ENCODE assay signal across 8 mouse cellular contexts in the genomic region with DNA sequence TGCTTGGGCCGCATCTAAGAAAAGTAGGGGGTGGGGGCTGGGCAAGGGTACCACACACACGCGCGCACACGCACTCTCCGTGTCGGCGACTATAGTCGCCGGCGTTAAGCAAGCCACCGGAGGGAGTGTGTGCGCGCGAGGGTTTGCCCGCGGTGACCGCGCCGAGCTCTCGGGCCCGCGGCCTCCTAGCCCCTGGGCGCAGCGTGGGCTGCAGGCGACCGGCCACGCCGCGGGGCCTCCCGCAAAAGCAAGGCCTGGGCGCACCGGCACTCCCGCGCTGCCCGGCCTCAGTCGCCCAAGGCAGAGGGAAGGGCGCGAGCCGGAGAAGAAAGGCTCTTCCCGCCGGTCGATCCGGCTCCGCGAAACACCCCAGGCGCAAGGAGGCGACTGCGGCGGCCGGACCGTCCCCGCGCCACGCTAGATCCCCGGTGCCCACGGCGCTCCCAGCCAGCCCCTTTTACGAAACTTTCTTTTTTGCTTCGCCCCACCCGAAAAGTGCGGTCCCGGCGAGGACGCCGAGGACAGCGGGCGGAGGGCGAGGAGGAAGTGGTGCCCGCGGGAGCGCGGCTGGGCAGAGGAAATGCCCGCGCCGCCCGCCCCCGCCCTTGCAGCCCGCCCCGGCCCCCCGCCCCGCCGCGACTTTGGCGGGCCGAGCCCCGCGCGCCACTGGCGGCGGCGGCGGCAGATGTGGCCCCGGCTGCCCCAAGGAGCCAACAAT. TPM values are rescaled to one million over a fixed set of nuclear protein-coding genes. Genes with fewer than 3 reads are reported as not detected.
DNase-seq lines count a peak whose midpoint lies in the region; ATAC-seq lines count a peak whose summit lies in the region.

No protein-coding gene starts in this region.

- H3K27me3 ChIP-seq in heart, embryonic 12.5 days (replicated peaks): no peaks in the 10 kb centered on the region

- H3K27ac ChIP-seq in heart, embryonic 12.5 days (ENCODE audit: poor library complexity, severe bottlenecking): peak overlapping the region; percentile 100
- peak overlapping the region; percentile 36 for H3K27ac ChIP-seq in macrophage

- H3K79me2 ChIP-seq in macrophage (ENCODE audit: inconsistent target): peaks cover 48% of the 10 kb centered on the region

- H3K36me3 ChIP-seq in heart, embryonic 12.5 days: no peaks in the 10 kb centered on the region
- no peaks in the 10 kb centered on the region for H3K36me3 ChIP-seq in macrophage (ENCODE audit: inconsistent target)

- DNase-seq in cerebellum, adult 11-12 months: peak; percentile 50
- peak; percentile 54 for DNase-seq in R1 (ENCODE audit: low read depth, low spot score)
- peak; percentile 67 for DNase-seq in embryo, embryonic 9.5 days (ENCODE audit: extremely low spot score)
- peak; percentile 61 for DNase-seq in kidney, postnatal 14 days
- peak; percentile 40 to 48 for DNase-seq in urinary bladder, postnatal 36 days (ENCODE audit: low spot score in 2 of 2)

- under 1% methylated on average over 75 of the region's 94 CpGs for WGBS in heart, embryonic 12.5 days
- WGBS in macrophage (ENCODE audit: missing documents): 2% methylated on average over 83 of the region's 94 CpGs

- H3K4me2 ChIP-seq in heart, embryonic 12.5 days: peak overlapping the region; percentile 92

- peak overlapping the region; percentile 98 for H3K9ac ChIP-seq in heart, embryonic 12.5 days

- H3K4me1 ChIP-seq in heart, embryonic 12.5 days (replicated peaks): peaks cover 40% of the 10 kb centered on the region

- no peak for ATAC-seq in cerebellum, adult (ENCODE audit: insufficient number of reproducible peaks, low FRiP score, low TSS enrichment)
- ATAC-seq in heart, embryonic 12.5 days (ENCODE audit: insufficient number of reproducible peaks, low FRiP score): no peak

- H3K9me3 ChIP-seq in heart, embryonic 12.5 days (replicated peaks): no peaks in the 10 kb centered on the region

- H3K4me3 ChIP-seq in heart, embryonic 12.5 days: peak overlapping the region; percentile 79
- H3K4me3 ChIP-seq in macrophage (ENCODE audit: inconsistent target): peak overlapping the region; percentile 49

RNA-seq across cellular contexts. Expression of a gene that starts 1.3 kb away (rescaled TPM):
- polyA plus RNA-seq in heart, embryonic 12.5 days (2016; fragmentation: Nextera tagmentation; extraction: Ambion mirVana): 33.6 and 34.1 TPM in 2 replicates
- total RNA-seq in macrophage (2018; cell fraction: chromatin; rRNA removed): 1 to 10 TPM in 1 of 26 experiments, not detected in 25; 5.6 TPM
- total RNA-seq in macrophage (2018; cell fraction: cytosol; rRNA removed): under 1 TPM in 1 of 26 experiments, not detected in 25; 0.05 TPM
- total RNA-seq in macrophage (2018; cell fraction: nucleus; rRNA removed): 1 to 10 TPM in 1 of 26 experiments, not detected in 25; 1.0 TPM
- not detected in 3 replicates for polyA plus RNA-seq in macrophage (2018)

RNA-seq across cellular contexts. Expression of a gene that starts 2.3 kb away (rescaled TPM):
- polyA plus RNA-seq in heart, embryonic 12.5 days (2016; fragmentation: Nextera tagmentation; extraction: Ambion mirVana): 60.6 and 66.2 TPM in 2 replicates
- 100 to 1,000 TPM in 5 of 26 experiments, 10 to 100 TPM in 21; 39.6 to 123 (median 79.2) TPM for total RNA-seq in macrophage (2018; cell fraction: chromatin; rRNA removed)
- total RNA-seq in macrophage (2018; cell fraction: cytosol; rRNA removed): 10 to 100 TPM; 28.9 to 55.4 (median 40.6) TPM
- 100 to 1,000 TPM in 1 of 26 experiments, 10 to 100 TPM in 25; 26.8 to 103 (median 56.2) TPM for total RNA-seq in macrophage (2018; cell fraction: nucleus; rRNA removed)
- polyA plus RNA-seq in macrophage (2018): 29.4 to 52.3 TPM (median 34.1 TPM) in 3 replicates

Comparison
In these comparisons a context has a peak if more than half of its experiments do, and no peak if none do; other contexts are left out.
1. RNA of a gene that starts 1.3 kb away (polyA plus RNA-seq): 33.6 to 34.1 TPM in heart, embryonic 12.5 days; not detected in macrophage; every median in the first group is over 10 times any median in the second.
2. Peak in every context shown above with its lines, with median percentiles within 50 percentile points of each other: DNase-seq.